Mouse (Mus musculus) testis, adult 2 months (tissue): ENCODE data around the gene Foxm1. TPM values are rescaled to one million over a fixed set of nuclear protein-coding genes. Genes with fewer than 3 reads are reported as not detected.
"Not testable (repeated sequence)": the region's sequence is repeated elsewhere in the genome, so short reads cannot be mapped to it uniquely, and the experiment has no call there.

ENCODE experiments used
- H3K27ac ChIP-seq: fragments of 200-500 bp; 2 replicates; pipeline ENCODE4 v1.5.1; 2012; ENCODE audit warnings: low read depth, low read length; ENCODE audit not compliant: control insufficient read depth, insufficient read depth
- H3K27me3 ChIP-seq: fragments of 200-500 bp; 2 replicates; pipeline ENCODE4 v1.6.1; 2012; ENCODE audit warnings: mild to moderate bottlenecking, low read length, moderate library complexity; ENCODE audit not compliant: control insufficient read depth, insufficient read depth
- H3K36me3 ChIP-seq: fragments of 200-500 bp; 2 replicates; pipeline ENCODE4 v1.6.1; 2012; ENCODE audit warnings: mild to moderate bottlenecking, low read length; ENCODE audit not compliant: control insufficient read depth, insufficient read depth
- H3K4me1 ChIP-seq: fragments of 200-500 bp; 2 replicates; pipeline ENCODE4 v1.6.1; 2012; ENCODE audit warnings: low read length; ENCODE audit not compliant: control insufficient read depth, insufficient read depth
- H3K4me3 ChIP-seq: fragments of 200-500 bp; 2 replicates; pipeline ENCODE4 v1.5.1; 2012; ENCODE audit warnings: low read depth, mild to moderate bottlenecking, low read length, moderate library complexity, mixed read lengths; ENCODE audit not compliant: control insufficient read depth
- CTCF ChIP-seq: fragments of 200-500 bp; IDR thresholded peaks from 2 replicates; pipeline ENCODE4 v1.5.1; 2012; ENCODE audit warnings: low read depth, mild to moderate bottlenecking, inconsistent platforms, low read length, moderate library complexity; ENCODE audit not compliant: control insufficient read depth, insufficient read depth, insufficient replicate concordance
- POLR2A ChIP-seq: fragments of 200-500 bp; IDR thresholded peaks from 2 replicates; pipeline ENCODE4 v1.6.1; 2012; ENCODE audit warnings: low read depth, mild to moderate bottlenecking, inconsistent platforms, low read length, moderate library complexity; ENCODE audit not compliant: control insufficient read depth
- polyA plus RNA-seq: library from polyadenylated mRNA; depleted of rRNA; stranded (reverse); fragments of >200 nt; gene quantifications from 2 replicates; pipeline ENCODE4 v1.2.3, GENCODE M21; 2012

Foxm1 gene
- polyA plus RNA-seq, 1 experiment: 126 TPM

- TF ChIP-seq POLR2A (no peak), CTCF (no peak)
- H3K4me3 ChIP-seq: no peak overlapping the region; the same call in 1 of the 2 replicates
- H3K27ac ChIP-seq: no peak overlapping the region
- peaks cover 2% of the 10 kb centered on the region; the same call in 1 of the 2 replicates for H3K4me1 ChIP-seq
- H3K36me3 ChIP-seq: no peaks in the 10 kb centered on the region
- no peaks in the 10 kb centered on the region for H3K27me3 ChIP-seq
These were observed 16.9 kb downstream of the Foxm1 start for GRCm38 (mm10) chr6:128379636-128380035.

- not testable (repeated sequence) for H3K27ac ChIP-seq, H3K4me3 ChIP-seq, H3K4me1 ChIP-seq, H3K36me3 ChIP-seq, H3K27me3 ChIP-seq
These were observed 17.9 kb downstream of the Foxm1 start for GRCm38 (mm10) chr6:128380594-128381167.

- Histone ChIP-seq H3K27me3 (no peaks in the 10 kb centered on the region), H3K27ac (no peak overlapping the region), H3K36me3 (no peaks in the 10 kb centered on the region), H3K4me3 (no peak overlapping the region), H3K4me1 (peaks cover 2% of the 10 kb centered on the region; the same call in 1 of the 2 replicates)
- no peak for TF ChIP-seq CTCF
- no peak for TF ChIP-seq POLR2A
These were observed 18.5 kb downstream of the Foxm1 start for GRCm38 (mm10) chr6:128381254-128381653.

- TF ChIP-seq POLR2A (no peak), CTCF (no peak)
- Histone ChIP-seq H3K27ac (no peak overlapping the region), H3K36me3 (no peaks in the 10 kb centered on the region), H3K4me3 (no peak overlapping the region), H3K27me3 (no peaks in the 10 kb centered on the region), H3K4me1 (peaks cover 2% of the 10 kb centered on the region; the same call in 1 of the 2 replicates)
These were observed 21.0 kb downstream of the Foxm1 start for GRCm38 (mm10) chr6:128383752-128384151.

GRCm38 (mm10) chr6:128385026-128385425 is 22.3 kb downstream of the Foxm1 start:
- H3K27me3 ChIP-seq: no peaks in the 10 kb centered on the region
- no peak overlapping the region for H3K27ac ChIP-seq
- no peaks in the 10 kb centered on the region for H3K4me1 ChIP-seq
- no peaks in the 10 kb centered on the region for H3K36me3 ChIP-seq
- H3K4me3 ChIP-seq: no peak overlapping the region
- TF ChIP-seq CTCF (no peak), POLR2A (no peak)

- H3K4me3 ChIP-seq: no peak overlapping the region
- TF ChIP-seq CTCF: no peak
- TF ChIP-seq POLR2A: no peak
- no peaks in the 10 kb centered on the region for H3K36me3 ChIP-seq
- H3K4me1 ChIP-seq: no peaks in the 10 kb centered on the region
- no peak overlapping the region for H3K27ac ChIP-seq
- no peaks in the 10 kb centered on the region for H3K27me3 ChIP-seq
These were observed 26.4 kb downstream of the Foxm1 start for GRCm38 (mm10) chr6:128389185-128389584.

GRCm38 (mm10) chr6:128390683-128391082 is 27.9 kb downstream of the Foxm1 start:
- Histone ChIP-seq H3K27me3 (no peaks in the 10 kb centered on the region), H3K4me1 (no peaks in the 10 kb centered on the region), H3K4me3 (no peak overlapping the region), H3K36me3 (no peaks in the 10 kb centered on the region), H3K27ac (no peak overlapping the region)
- no peak for TF ChIP-seq CTCF
- no peak for TF ChIP-seq POLR2A

GRCm38 (mm10) chr6:128397574-128398261 is 35.0 kb downstream of the Foxm1 start:
- H3K36me3 ChIP-seq: no peaks in the 10 kb centered on the region
- no peak for TF ChIP-seq POLR2A
- no peak for TF ChIP-seq CTCF
- H3K27ac ChIP-seq: no peak overlapping the region
- peaks cover 9% of the 10 kb centered on the region for H3K4me1 ChIP-seq
- no peaks in the 10 kb centered on the region for H3K27me3 ChIP-seq
- no peak overlapping the region for H3K4me3 ChIP-seq
